Mouse (Mus musculus): ENCODE data around the gene Gm21987.
"Not testable (repeated sequence)": the region's sequence is repeated elsewhere in the genome, so short reads cannot be mapped to it uniquely, and the experiment has no call there.

The Gm21987 gene

GRCm38 (mm10) chr16:38346529-38347325 is at the start of gene Gm21987, which contains the start of gene Cox17:
Gm21987 (plus strand) TSS chr16:38347040.
Cox17 (plus strand) TSS chr16:38346991.
- peak; percentile 80 for DNase-seq (ENCODE audit: low spot score)

- no peak for DNase-seq (ENCODE audit: low spot score)
Measured at GRCm38 (mm10) chr16:38298410-38298809, 48.4 kb upstream of the Gm21987 start.

- no peak for DNase-seq (ENCODE audit: low spot score)
Measured at GRCm38 (mm10) chr16:38302367-38302766, 44.5 kb upstream of the Gm21987 start.

GRCm38 (mm10) chr16:38304460-38305194 is 42.2 kb upstream of the Gm21987 start:
- DNase-seq (ENCODE audit: low spot score), result no peak

- DNase-seq (ENCODE audit: low spot score), result no peak
Measured at GRCm38 (mm10) chr16:38306571-38307220, 40.1 kb upstream of the Gm21987 start.

GRCm38 (mm10) chr16:38307221-38307605 is 39.6 kb upstream of the Gm21987 start:
- DNase-seq (ENCODE audit: low spot score), result no peak

- no peak for DNase-seq (ENCODE audit: low spot score)
Measured at GRCm38 (mm10) chr16:38307651-38308050, 39.2 kb upstream of the Gm21987 start.

- DNase-seq (ENCODE audit: low spot score), result no peak
Measured at GRCm38 (mm10) chr16:38308195-38308594, 38.6 kb upstream of the Gm21987 start.

GRCm38 (mm10) chr16:38318492-38318891 is 28.3 kb upstream of the Gm21987 start:
- no peak for DNase-seq (ENCODE audit: low spot score)

- DNase-seq (ENCODE audit: low spot score), result no peak
Measured at GRCm38 (mm10) chr16:38319087-38319486, 27.8 kb upstream of the Gm21987 start.

- DNase-seq (ENCODE audit: low spot score), result no peak
Measured at GRCm38 (mm10) chr16:38321452-38321935, 25.3 kb upstream of the Gm21987 start.

- no peak for DNase-seq (ENCODE audit: low spot score)
Measured at GRCm38 (mm10) chr16:38324311-38324710, 22.5 kb upstream of the Gm21987 start.

- no peak for DNase-seq (ENCODE audit: low spot score)
Measured at GRCm38 (mm10) chr16:38326778-38327397, 20.0 kb upstream of the Gm21987 start.

GRCm38 (mm10) chr16:38329340-38329739 is 17.5 kb upstream of the Gm21987 start:
- DNase-seq (ENCODE audit: low spot score), result no peak

GRCm38 (mm10) chr16:38334431-38334830 is 12.4 kb upstream of the Gm21987 start:
- DNase-seq (ENCODE audit: low spot score), result no peak

- DNase-seq (ENCODE audit: low spot score), result not testable (repeated sequence)
Measured at GRCm38 (mm10) chr16:38338077-38338476, 8.8 kb upstream of the Gm21987 start.

- peak; percentile 68 for DNase-seq (ENCODE audit: low spot score)
Measured at GRCm38 (mm10) chr16:38341396-38342324, 5.2 kb upstream of the Gm21987 start, which contains the start of gene Maats1. Maats1 (minus strand) TSS chr16:38342143.

- DNase-seq (ENCODE audit: low spot score), result no peak
Measured at GRCm38 (mm10) chr16:38344941-38345725, 1.7 kb upstream of the Gm21987 start.

GRCm38 (mm10) chr16:38347588-38347987 is 748 bp downstream of the Gm21987 start:
- no peak for DNase-seq (ENCODE audit: low spot score)

GRCm38 (mm10) chr16:38348217-38348761 is 1.4 kb downstream of the Gm21987 start:
- no peak for DNase-seq (ENCODE audit: low spot score)

All from ovary, postnatal 14 days (tissue).